Mouse (Mus musculus): ENCODE measurements around the gene Jag2.

DNA sequence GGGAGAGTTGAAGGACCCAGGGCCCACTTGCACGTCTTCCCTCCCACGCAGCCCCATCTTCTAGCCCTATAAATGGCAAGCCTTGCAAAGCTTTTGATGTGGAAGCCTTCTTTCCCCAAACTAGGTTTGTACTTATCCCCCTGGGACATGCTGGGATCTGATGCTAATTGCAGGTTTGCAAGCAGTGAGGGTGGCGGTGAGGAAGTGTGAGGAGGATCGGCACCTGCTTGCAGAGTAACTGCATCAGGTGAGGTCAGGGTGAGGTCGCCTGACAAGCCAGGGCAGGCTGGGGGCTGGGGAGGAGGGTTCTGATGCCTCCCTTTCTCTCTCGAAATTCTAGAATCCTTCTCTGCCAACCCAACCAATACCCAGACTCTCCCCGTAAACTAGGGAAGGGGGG lies 44.1 kb downstream of the Jag2 start:
- TF ChIP-seq CHD2 (IDR thresholded peaks at IDR 0.05; ENCODE audit: low read depth, low read length) = no peak
- TF ChIP-seq ZC3H11A (IDR thresholded peaks at IDR 0.05; ENCODE audit: borderline replicate concordance, low read depth, low read length) = no peak

Data from ES-E14 (cell line).